Mouse (Mus musculus): ENCODE results near the gene Colgalt1.

Gene Colgalt1

GRCm38 (mm10) chr8:71591017-71591416 is 19.8 kb upstream of the Colgalt1 start:
- no peak for DNase-seq (ENCODE audit: low spot score in 2 of 2)

- peak; percentile 93 to 95 for DNase-seq (ENCODE audit: low spot score in 2 of 2)
These were observed 19.1 kb upstream of the Colgalt1 start, which contains the start of gene Pgls for GRCm38 (mm10) chr8:71591471-71592373. Pgls (plus strand) TSS chr8:71592176.

- DNase-seq (ENCODE audit: low spot score in 2 of 2): peak; percentile 81 to 85
These were observed 18.2 kb upstream of the Colgalt1 start for GRCm38 (mm10) chr8:71592374-71593170.

GRCm38 (mm10) chr8:71593556-71594323 is 17.1 kb upstream of the Colgalt1 start:
- DNase-seq (ENCODE audit: low spot score in 2 of 2): no peak

- no peak for DNase-seq (ENCODE audit: low spot score in 2 of 2)
These were observed 16.5 kb upstream of the Colgalt1 start for GRCm38 (mm10) chr8:71594324-71594722.

DNA sequence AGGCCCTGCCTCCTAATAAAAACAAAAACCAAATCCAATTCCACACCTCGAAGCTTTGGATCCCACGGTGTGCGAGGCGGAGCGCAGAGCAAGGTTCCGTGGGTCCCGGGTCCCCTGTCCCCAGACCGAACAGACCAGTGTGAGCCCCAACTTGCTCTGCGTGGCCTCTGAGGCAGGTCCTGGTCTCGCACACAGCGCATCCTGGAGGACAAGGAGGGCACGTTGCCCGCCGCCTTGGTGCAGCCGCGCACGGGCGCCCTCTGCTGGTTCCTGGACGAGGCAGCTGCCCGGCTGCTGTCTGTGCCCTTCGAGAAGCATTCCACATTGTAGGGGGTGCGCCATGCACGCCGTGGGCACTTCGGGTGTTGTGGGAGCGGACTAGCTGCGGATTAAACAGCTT is 14.9 kb upstream of the Colgalt1 start:
- peak; percentile 82 to 86 for DNase-seq (ENCODE audit: low spot score in 2 of 2)

DNA sequence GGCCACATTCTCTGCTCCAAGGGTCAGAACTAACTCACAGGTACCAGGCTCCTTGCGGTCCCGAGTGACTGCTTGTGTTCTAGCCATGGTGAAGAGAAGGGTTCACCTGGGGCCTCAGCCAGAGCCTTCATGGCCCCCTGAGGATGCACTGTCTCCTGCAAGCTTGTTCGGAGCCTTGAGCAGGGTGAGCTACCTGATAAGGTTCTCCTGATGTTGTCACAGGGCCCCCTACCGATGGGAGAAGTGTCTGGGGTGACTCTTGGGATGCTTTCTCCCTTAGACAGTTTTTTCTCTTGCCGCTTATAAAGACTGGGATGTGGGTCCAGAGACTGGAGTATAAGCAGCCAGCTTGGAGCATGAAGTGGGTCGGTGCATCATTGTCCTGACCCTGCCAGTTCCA is 14.4 kb upstream of the Colgalt1 start:
- no peak for DNase-seq (ENCODE audit: low spot score in 2 of 2)

DNA sequence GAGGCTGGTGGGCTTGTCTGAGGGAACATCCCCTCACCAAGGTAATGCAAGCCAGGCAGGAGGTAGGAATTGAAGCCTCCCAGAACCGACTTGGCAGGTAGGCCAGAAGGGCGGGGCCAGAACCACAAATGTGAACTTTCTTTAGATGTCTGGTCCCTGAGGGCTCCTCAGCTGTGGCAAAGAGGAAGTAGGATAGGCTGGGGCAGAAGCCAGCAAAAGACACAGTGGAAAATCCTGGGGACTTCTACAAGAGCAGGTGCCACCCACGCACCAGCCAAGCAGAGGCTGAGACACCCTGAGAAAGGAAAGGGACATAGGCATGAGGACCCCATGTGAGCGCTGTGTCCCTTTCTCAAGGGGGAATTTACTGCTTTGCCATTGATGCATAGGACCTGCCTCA is 14.0 kb upstream of the Colgalt1 start:
- DNase-seq (ENCODE audit: low spot score in 2 of 2): no peak

- no peak for DNase-seq (ENCODE audit: low spot score in 2 of 2)
These were observed 13.3 kb upstream of the Colgalt1 start, which contains the start of gene Fam129c for GRCm38 (mm10) chr8:71597451-71597850. Fam129c (plus strand) TSS chr8:71597648.

- no peak for DNase-seq (ENCODE audit: low spot score in 2 of 2)
These were observed 12.4 kb upstream of the Colgalt1 start for GRCm38 (mm10) chr8:71598375-71598774.

DNA sequence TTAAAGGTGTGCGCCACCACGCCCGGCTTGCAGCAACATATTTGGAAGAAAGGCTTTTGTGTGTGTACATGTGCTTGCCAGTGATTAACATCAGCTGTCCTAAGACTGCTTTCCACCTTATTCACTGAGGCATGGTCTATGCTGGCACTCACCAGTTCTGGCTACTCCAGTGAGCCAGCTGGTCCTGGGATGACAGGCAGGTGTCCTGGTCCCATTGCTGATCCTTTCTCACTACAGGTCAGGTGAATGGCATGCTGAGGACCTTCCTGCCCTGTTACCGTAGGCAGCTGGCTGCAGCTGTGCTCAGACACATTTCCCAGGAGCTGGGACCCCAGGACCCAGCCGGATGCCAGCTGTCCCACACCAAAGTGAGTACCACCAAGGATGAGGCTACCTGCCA is 12.0 kb upstream of the Colgalt1 start:
- DNase-seq (ENCODE audit: low spot score in 2 of 2): no peak

- DNase-seq (ENCODE audit: low spot score in 2 of 2): no peak
These were observed 8.7 kb upstream of the Colgalt1 start for GRCm38 (mm10) chr8:71601939-71602665.

DNA sequence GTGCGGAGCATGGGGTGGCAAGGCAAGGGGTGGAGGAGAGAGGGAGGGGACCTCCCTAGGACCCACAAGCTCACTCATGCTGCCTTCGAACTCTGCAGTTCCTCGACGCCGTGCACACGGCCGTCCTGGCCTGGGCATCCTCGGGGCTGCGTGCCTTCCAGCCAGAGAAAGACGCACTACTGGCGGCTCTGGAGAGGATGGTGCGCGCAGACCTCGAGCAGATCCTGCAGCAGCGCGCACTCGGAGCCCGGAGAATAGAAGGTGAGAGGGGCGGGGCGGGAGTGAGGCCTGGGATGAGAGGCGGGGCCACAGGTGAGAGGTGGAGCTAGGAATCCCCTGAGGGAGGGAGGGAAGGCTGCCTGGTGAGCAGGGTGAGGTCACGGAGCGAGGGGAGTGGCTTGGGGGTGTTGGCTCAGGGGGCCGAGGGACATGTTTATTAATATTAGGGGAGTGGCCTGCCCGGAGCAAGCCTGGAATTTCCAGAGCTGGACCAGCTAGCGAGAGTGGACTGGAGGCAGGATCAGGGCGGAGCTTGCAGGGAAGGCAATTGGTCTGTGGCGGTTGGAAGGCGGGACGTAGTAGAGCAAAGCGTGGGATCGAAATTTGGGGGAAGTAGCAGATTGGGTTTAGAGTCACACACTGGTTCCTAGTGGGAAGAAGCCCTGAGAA is 8.0 kb upstream of the Colgalt1 start:
- no peak for DNase-seq (ENCODE audit: low spot score in 2 of 2)

DNA sequence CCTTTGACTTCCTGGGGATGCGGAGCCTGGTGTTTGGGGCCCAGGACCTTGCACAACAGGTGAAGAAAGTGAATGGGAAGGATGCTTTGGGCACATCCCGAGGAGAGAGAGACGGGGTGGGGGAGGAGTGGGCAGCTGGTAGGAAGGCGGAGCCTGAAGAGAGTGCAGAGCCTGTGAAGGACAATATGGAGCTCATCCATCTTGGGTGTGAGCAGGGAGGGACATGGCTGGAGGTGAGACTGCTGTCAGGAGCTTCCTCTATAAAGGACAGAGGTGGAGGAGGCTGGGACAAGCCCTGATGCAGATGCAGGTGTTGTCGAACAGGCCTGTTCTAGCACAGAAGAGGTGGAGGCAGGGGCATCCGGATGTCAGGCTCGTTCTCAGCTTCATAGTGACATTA is 6.8 kb upstream of the Colgalt1 start:
- no peak for DNase-seq (ENCODE audit: low spot score in 2 of 2)

DNA sequence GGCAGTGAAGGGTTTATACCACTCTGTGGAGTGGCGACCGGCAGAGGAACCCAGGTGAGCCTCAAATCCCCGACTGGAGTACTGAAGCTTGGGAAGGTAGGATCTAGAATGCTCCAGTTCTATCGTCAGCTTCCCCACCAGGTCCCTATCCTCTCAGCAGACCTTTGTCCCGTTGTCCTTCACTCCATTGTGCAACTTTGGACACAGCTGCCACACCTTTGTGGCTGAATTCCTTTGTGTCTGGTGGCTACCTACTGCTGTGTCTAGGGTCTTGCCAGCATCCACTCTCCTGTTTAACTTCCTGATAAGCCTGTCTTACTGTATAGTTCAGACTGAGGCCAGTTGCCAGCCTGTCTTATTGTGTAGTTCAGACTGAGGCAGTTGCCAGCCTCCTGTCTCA is 1.3 kb downstream of the Colgalt1 start:
- DNase-seq (ENCODE audit: low spot score in 2 of 2): no peak

DNA sequence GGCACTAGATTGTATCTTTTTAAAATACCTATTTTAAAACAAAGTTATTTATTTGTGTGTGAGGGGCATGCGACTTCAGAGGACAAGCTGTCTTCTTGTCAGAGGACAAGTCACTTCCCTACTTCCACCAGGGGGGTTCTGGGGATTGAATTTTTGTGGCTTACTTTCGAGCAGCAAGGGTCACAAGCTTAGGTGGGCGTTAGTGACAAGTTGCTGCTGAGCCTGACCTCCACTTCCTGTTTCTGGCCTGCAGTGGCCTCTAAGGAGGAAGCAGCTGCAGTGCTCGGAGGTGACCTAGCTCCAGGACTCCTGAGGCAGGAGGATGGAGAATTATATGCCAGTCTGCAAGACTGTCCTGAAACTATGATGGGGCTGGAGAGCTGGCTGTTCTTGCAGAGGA is 2.6 kb downstream of the Colgalt1 start:
- no peak for DNase-seq (ENCODE audit: low spot score in 2 of 2)

DNA sequence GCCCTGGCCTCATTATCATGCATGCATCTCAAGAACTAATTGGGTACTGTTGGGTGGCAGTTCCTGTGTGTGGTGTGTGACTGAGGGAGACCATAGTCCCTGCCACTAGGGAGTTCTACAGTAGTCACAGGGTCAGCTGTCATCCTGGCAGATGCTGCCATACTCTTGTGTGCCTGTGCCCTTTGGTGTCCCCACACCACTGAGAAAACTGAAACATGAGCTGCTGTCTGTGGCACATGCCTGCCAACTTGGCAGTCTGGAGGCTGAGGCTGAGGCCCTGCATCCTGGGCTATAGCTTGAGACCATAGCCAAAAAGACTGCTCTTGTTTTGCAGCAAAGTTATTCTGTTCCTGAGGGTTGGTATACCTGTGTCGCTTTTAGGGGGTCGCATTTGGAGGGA is 9.0 kb downstream of the Colgalt1 start:
- DNase-seq (ENCODE audit: low spot score in 2 of 2): no peak

DNA sequence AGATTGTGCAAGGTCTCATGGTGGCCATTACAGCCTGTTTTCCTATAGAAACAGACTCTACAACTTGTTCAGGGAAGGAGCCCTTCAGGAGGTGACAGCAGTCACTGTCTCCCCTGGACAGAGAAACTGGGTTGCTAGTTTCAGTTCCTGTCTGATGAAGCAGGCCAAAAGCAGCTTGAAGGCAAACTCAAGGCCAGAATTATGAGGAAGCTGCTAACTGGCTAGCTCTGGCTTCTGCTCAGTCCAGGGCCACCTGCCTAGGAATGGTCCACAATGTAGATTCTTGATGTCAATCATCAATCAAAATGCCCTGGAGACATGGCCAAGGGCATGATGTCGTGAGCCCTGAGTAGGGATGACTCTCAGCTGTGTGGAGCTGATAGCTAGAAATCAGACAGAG is 14.3 kb downstream of the Colgalt1 start:
- DNase-seq (ENCODE audit: low spot score in 2 of 2): no peak

DNA sequence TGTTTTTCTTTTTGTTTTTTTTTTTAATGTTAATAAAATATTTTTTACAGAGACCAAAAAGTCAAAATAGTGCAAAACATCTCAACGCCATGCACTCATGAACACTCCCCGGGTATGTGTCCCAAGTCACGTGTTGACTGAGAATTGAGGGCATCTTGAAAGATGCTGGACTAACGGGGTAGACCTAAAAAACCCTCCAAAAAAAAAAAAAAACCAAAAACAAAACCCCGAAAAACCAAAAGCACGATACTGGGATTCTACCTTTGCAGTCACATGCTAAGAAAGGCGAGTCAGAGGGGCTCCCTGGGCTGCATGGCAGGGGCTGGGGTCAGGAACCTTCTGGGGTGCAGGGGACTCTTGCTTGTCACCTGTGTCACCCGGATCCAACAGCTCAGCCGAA is 16.0 kb downstream of the Colgalt1 start:
- no peak for DNase-seq (ENCODE audit: low spot score in 2 of 2)

DNA sequence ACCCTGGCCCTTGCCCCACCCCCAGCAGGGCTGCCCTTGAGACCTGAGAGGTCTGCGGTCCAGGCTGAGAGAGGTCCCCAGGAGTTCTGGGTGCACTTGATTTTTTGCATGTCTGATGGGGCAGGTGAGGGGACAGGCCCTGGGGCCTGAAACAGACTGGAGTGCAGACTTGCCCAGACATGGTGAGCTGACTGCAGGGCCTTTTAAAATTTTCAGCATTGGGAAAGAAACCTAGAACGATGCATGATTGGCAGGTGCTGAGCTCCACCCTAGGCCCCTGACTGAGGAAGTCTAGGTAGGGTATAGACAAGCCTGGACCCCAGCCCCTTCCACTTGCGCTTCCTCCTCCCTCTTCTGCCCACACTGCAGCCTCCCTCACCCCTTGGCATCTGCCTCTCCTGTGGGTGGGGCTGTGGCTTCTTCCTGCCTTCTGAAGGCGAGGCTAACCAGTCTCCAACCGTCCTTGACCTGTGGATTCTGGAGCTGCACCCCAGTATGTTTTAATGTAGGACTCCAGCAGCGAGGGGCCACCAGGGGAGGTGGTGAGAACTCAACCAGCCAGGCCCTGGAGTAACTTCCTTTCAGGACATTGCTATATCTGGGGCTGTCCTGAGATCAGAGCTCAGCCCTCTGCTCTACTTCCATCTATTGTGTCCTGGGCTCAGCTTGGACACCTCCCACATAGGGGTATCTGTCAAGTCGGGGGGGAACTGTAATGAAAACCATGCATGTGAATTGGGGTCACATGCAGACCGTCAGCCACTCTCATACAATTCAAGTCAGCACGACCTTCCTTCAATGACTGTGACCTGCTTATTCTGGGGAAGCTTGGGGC is 16.7 kb downstream of the Colgalt1 start:
- no peak for DNase-seq (ENCODE audit: low spot score in 2 of 2)

Data from frontal cortex, postnatal 25 days (tissue).